Mouse (Mus musculus) naive thymus-derived CD4-positive, alpha-beta T cell, adult 2 months (primary cell): ENCODE measurements around the gene Mtg2.

Experiments
- DNase-seq: peaks from one replicate; pipeline ENCODE4 v3.0.0-alpha.2; 2011; ENCODE audit warnings: low read depth

Mtg2 gene

GRCm38 (mm10) chr2:180070481-180071453 lies at the start of gene Mtg2:
TSS of gene Mtg2 (plus strand) at chr2:180070588.
- DNase-seq: peak; percentile 93

DNA sequence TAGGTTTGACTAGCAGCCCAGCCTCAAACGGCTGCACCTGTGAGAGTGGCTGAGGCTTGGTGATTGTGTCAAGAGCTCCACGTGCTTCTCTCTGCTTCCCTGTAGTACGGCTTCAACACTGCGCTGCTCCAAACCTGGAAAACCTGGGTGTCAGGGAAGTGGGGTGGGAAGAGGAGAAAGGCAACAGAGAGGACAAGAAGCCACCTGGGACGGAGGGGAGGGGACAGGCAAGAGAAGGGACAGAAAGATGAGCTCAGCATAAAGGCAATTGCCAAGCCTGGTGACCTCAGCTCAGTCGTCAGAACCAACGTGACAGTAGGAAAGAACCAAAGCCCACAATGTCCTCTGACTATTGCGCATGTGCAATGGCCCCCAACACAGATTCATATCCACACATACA lies 49.5 kb upstream of the Mtg2 start:
- no peak for DNase-seq

DNA sequence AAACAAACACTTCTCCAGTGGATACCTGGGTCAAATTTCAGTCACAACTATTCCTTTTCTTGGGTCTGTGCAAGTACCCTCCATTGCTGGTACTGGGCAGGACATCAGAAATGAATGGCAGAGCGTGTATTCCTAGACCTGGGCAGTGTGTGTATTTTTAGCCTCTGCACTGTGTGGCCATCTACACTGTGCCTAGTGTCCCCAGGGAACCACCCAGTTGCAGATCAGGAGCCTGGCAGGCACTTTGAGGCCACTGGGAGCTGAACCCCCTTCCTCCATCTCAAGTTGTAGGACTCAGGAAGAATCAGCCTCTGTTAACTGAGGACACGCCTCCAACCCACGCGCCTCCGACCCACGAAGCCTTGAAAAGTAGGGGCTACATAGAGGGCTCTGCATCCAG lies 47.6 kb upstream of the Mtg2 start:
- DNase-seq: no peak

GRCm38 (mm10) chr2:180024401-180025098 lies 45.8 kb upstream of the Mtg2 start, which contains the start of gene Lsm14b:
TSS of gene Lsm14b (plus strand) at chr2:180024987.
- peak; percentile 99 for DNase-seq

DNA sequence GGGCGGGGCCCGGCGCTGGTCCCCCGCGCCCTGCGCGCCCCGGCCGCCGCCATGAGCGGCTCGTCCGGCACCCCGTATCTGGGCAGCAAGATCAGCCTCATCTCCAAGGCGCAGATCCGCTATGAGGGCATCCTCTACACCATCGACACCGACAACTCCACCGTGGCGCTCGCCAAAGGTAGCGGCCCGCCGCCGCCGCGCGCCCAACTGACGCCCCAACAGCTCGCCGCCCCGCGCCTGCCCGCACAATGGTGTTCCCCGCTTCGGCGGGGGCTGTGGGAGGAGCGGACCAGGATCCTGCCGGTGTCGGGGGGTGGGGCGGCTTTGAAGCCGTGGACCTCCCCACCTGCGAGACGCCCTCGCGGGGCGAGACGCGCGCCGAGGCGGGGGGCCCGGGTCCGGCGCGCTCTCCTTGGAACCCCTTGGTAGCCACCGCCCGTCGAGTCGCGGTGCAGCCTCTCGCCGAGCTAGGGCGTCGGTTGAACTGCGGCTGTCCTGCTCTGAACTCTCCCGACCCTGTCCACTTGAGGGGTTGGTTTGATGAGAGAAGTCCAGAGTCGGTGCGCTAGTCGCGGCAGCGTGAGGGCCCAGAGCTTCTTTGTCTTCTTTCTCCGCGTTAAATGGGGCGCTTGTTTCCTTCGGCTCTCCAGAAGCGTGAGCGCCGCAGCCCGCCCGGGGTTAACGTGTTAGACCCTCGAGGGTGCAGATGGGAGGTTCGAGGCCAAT lies 45.1 kb upstream of the Mtg2 start:
- peak; percentile 53 for DNase-seq

- no peak for DNase-seq
Observed at GRCm38 (mm10) chr2:180025861-180026200, 44.6 kb upstream of the Mtg2 start.

DNA sequence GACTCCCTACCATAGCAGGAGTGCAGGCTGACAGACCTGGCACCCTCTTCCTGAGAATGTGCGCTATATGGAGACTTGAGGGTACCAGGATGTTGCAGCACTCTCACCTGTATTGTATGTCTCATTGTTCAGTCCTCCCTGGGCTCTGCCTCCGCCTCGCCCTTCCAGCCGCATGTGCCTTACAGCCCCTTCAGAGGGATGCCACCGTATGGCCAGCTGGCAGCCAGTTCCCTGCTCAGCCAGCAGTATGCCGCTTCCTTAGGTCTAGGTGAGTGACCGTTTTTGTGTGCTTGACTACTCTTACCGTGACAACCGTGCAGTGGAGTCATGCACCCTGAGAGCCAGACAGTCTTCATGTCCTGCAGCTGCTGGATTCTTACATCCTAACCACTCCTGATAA lies 42.6 kb upstream of the Mtg2 start:
- no peak for DNase-seq

DNA sequence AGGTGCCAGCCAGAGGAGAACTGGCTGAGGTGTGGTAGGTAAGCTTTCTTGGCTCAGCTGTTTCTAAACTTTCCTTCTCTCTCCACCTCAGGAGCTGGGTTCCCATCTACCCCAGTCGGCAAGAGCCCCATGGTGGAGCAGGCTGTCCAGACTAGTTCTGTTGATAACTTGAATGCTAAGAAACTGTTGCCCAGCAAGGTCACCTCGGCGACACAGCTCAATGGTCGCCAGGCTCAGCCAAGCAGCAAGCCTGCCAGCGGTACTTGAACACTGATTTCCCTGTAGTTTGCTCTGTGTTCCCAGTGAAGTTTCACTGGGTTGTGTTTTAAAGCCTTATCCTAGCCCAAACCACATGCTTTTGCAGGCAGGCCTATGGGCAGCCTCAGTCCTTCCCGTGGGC lies 39.1 kb upstream of the Mtg2 start:
- DNase-seq: no peak

DNA sequence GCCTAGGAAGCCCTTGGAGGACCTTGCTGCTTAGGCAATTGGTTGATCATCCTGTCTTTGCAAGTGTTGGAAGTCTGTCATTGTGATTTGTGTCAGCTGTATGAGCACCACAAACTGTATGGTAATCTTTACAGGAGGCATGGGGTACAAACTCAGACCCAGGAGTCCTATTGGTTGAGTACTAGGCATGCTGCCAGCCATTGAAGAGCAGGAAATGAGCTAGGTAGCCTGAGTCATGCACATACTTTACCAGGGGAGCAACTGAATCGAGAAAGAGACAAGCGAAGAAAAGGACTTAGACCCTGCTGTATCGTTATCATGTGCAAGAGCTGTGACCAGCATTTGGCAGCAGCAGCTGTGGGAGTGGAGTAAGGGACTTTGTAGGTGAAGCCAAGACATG lies 37.5 kb upstream of the Mtg2 start:
- DNase-seq: no peak

DNA sequence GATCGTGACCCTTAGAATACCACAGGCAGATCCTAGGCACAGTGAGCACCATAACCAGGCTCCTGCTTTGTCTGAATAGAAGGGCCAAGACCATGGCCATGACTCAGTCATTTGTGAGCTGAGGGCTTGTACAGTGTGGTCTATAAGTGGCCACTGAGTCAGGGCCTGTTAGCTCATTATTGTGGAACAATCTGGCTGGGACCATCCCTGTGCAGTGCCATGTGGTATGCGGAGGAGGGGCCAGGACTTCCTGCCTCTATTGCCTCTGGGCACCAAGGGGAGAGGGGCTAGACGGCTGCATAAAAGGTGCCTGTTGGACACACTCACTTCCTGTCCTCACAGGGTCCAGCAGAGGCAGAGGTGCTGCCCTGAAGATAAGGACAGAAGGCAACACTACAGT lies 36.4 kb upstream of the Mtg2 start:
- no peak for DNase-seq

- DNase-seq: no peak
Observed at GRCm38 (mm10) chr2:180034753-180035152, 35.6 kb upstream of the Mtg2 start.

GRCm38 (mm10) chr2:180040406-180040805 lies 30.0 kb upstream of the Mtg2 start:
- no peak for DNase-seq

DNA sequence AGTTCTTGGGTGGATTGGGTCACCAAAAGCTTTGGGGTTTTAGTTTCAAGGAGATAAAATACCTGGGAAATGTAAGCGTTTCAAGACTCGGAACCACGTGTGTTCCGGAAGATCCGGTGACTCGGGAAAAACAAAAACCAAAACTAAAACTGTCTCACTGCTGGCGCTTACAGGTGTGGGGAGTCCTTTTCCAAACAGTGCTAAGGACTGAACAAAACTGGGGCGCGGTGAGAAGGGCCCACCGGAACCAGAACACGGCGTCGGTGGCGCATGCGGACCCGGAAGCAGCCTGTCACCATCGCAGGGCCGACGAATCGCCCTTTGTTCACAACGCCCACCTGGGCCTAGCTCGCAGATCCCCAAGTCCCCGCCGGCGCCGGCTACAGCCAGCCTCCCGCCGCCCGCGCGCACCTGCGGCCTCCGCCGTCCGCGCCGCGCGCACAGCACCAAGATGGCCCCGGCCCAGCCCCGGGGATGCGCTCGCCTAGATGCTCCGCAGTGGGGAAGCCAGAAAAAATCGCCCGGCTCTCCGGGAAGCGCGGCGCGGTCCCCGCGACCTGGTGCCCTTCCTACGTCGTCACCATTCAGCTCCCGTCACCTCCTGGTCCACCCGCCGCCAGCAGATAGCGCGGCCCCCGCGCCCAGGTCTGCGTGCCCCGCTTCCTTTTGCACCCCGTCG lies 28.7 kb upstream of the Mtg2 start:
- peak; percentile 66 for DNase-seq

GRCm38 (mm10) chr2:180042256-180042857 lies 28.0 kb upstream of the Mtg2 start, which contains the start of the genes Psma7 and Ss18l1:
TSS of gene Psma7 (minus strand) at chr2:180042433.
TSS of gene Ss18l1 (plus strand) at chr2:180042509.
- DNase-seq: peak; percentile 92

GRCm38 (mm10) chr2:180042858-180043515 lies 27.4 kb upstream of the Mtg2 start:
- peak; percentile 70 for DNase-seq

DNA sequence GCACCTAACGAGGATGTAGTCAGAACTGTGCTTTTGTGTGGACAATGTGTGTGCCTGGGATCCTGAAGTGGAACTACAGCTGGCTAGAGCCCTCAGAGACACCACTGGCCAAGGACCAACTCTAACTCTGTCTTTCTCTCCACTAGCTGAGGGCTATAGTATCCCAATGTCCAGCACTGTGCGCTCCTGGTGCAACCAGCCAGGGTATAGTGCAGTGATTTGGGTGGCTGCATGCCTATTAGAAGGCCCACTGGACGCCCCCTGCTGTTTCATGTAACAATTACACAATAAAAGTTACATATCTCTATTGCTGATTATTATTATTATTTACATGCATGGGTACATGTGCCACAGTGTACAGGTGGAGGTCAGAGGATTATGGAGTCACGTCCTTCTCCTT lies 25.1 kb upstream of the Mtg2 start:
- DNase-seq: peak; percentile 83

- DNase-seq: no peak
Observed at GRCm38 (mm10) chr2:180047580-180047979, 22.8 kb upstream of the Mtg2 start.

DNA sequence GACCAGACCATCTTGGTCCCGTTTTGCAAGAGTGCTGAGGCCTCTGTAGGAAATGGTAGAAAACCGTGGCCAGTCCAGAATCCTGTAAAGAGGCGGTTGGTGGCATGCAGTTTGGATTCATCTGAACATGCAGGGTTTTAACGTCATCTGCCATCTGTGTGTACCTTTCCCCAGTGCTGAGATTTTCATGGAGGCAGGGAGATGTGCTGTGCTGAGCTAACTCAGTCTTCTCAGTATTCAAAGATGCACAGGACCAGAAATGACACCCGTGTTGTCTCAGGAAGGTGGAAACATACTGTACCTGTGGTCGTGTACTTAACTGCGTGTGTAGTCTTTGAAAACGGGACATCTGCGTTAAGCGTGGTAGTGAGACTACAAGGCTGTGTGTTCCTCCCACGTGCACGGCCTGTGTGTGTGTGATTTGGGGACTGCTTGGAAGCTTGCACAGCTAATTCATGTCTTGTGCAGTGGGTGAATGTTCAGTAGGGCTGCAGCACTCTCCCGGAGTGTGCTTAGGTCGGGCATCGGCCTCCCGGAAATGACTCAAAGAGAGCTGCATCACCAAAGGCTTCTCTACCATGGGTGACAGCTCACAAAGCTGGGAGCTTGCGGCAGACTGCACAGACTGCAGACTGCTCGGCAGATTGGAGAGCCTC lies 22.3 kb upstream of the Mtg2 start:
- no peak for DNase-seq

DNA sequence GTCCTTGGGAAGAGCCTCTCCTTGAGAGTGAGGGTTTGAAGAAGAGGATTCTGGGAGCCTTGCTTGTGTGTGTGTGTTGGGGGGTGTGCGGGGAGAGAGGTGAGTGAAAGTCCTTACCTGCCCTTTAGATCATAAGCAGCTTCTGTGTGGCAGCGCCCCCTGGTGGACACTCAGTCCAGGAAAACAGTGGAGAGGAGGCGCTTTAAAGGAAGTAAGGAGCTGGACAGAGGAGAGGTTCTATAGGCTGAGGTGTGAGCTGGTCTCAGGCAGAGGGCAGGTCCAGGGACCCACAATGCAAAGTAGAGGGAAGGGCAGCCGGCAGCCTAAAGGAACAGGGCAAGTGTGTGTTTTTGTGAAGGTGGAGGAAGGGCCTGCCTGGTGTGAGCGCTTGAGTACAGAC lies 19.4 kb upstream of the Mtg2 start:
- DNase-seq: peak; percentile 89

GRCm38 (mm10) chr2:180051986-180052733 lies 18.2 kb upstream of the Mtg2 start:
- peak; percentile 52 for DNase-seq
